Mouse (Mus musculus) heart, embryonic 10.5 days (tissue): Measurements from ENCODE around the gene Scube2. TPM values are rescaled to one million over a fixed set of nuclear protein-coding genes. Genes with fewer than 3 reads are reported as not detected.
A peak's percentile ranks its signal among the peaks of the same experiment; 100 is the strongest.

Source experiments
- DNase-seq: peaks from one replicate; pipeline ENCODE4 v3.0.0-alpha.2; 2017; ENCODE audit warnings: low spot score
- H3K27ac ChIP-seq: fragments of 300-500 bp; sonication (generic); 2 replicates; pipeline ENCODE4 v1.5.1; 2016; ENCODE audit warnings: mild to moderate bottlenecking
- H3K27me3 ChIP-seq: fragments of 300-500 bp; sonication (generic); 2 replicates; pipeline ENCODE4 v1.6.1; 2016; ENCODE audit warnings: mild to moderate bottlenecking; ENCODE audit not compliant: poor library complexity, insufficient read depth, severe bottlenecking
- H3K36me3 ChIP-seq: fragments of 300-500 bp; sonication (generic); 2 replicates; pipeline ENCODE4 v1.6.1; 2016; ENCODE audit warnings: mild to moderate bottlenecking, moderate library complexity
- H3K4me1 ChIP-seq: fragments of 300-500 bp; sonication (generic); 2 replicates; pipeline ENCODE4 v1.6.1; 2016; ENCODE audit warnings: mild to moderate bottlenecking
- H3K4me3 ChIP-seq: fragments of 300-500 bp; sonication (generic); 2 replicates; pipeline ENCODE4 v1.5.1; 2016; ENCODE audit warnings: mild to moderate bottlenecking, moderate library complexity
- H3K9me3 ChIP-seq: fragments of 300-500 bp; sonication (generic); 2 replicates; pipeline ENCODE4 v1.6.1; 2016; ENCODE audit warnings: mild to moderate bottlenecking, moderate library complexity
- WGBS: fragments of 180-500 bp; shearing (Covaris S2); methylation state at CpG from one replicate; pipeline ENCODE4 v1.1.7; 2016; 5-methylcytosine and 5-hydroxymethylcytosine counted together
- polyA plus RNA-seq: library from polyadenylated mRNA; unstranded; fragments of >200 nt; fragmentation: Nextera tagmentation; extraction: Ambion mirVana; gene quantifications from 2 replicates; pipeline ENCODE4 v1.2.1, GENCODE M21; 2016

Scube2 gene
- polyA plus RNA-seq, 1 experiment from 2014 or later, result 4.7 TPM

- WGBS, result 2% methylated on average over 52 of the region's 52 CpGs
- no peaks in the 10 kb centered on the region for H3K36me3 ChIP-seq
- H3K27ac ChIP-seq, result peak within 1 kb of the TSS; percentile 37
- H3K27me3 ChIP-seq, result peaks cover 67% of the 10 kb centered on the region
- peak; percentile 93 for DNase-seq
- no peaks in the 10 kb centered on the region for H3K9me3 ChIP-seq
- H3K4me3 ChIP-seq, result peak within 1 kb of the TSS; percentile 66
- peaks cover 13% of the 10 kb centered on the region for H3K4me1 ChIP-seq
These were observed 83.8 kb downstream of the Scube2 start, which contains the start of gene Nrip3 for GRCm38 (mm10) chr7:109781470-109782203. TSS of gene Nrip3 (minus strand) at chr7:109782025.

GRCm38 (mm10) chr7:109781087-109781469, 84.4 kb downstream of the Scube2 start:
- Histone ChIP-seq H3K27me3 (peaks cover 67% of the 10 kb centered on the region), H3K4me3 (peak overlapping the region; percentile 66), H3K27ac (peak overlapping the region; percentile 37), H3K4me1 (peaks cover 12% of the 10 kb centered on the region), H3K9me3 (no peaks in the 10 kb centered on the region), H3K36me3 (no peaks in the 10 kb centered on the region)
- peak; percentile 80 for DNase-seq
- WGBS, result 2% methylated on average over 24 of the region's 24 CpGs

GRCm38 (mm10) chr7:109772251-109772650, 93.2 kb downstream of the Scube2 start:
- DNase-seq, result no peak
- no peak overlapping the region for H3K27ac ChIP-seq
- H3K36me3 ChIP-seq, result no peaks in the 10 kb centered on the region
- H3K4me1 ChIP-seq, result no peaks in the 10 kb centered on the region
- no peaks in the 10 kb centered on the region for H3K27me3 ChIP-seq
- no peaks in the 10 kb centered on the region for H3K9me3 ChIP-seq
- no peak overlapping the region for H3K4me3 ChIP-seq

- H3K27me3 ChIP-seq, result no peaks in the 10 kb centered on the region
- H3K9me3 ChIP-seq, result no peaks in the 10 kb centered on the region
- no peak overlapping the region for H3K4me3 ChIP-seq
- DNase-seq, result no peak
- WGBS, result 36% methylated on average over 2 of the region's 2 CpGs
- no peaks in the 10 kb centered on the region for H3K36me3 ChIP-seq
- no peak overlapping the region for H3K27ac ChIP-seq
- no peaks in the 10 kb centered on the region for H3K4me1 ChIP-seq
These were observed 96.6 kb downstream of the Scube2 start for GRCm38 (mm10) chr7:109768699-109769383.

GRCm38 (mm10) chr7:109767575-109768350, 97.7 kb downstream of the Scube2 start:
- Histone ChIP-seq H3K36me3 (no peaks in the 10 kb centered on the region), H3K27ac (no peak overlapping the region), H3K4me3 (no peak overlapping the region), H3K9me3 (no peaks in the 10 kb centered on the region), H3K27me3 (no peaks in the 10 kb centered on the region), H3K4me1 (no peaks in the 10 kb centered on the region)
- no peak for DNase-seq
- 77% methylated on average over 7 of the region's 7 CpGs for WGBS

GRCm38 (mm10) chr7:109764009-109764408, 101.5 kb downstream of the Scube2 start:
- no peaks in the 10 kb centered on the region for H3K4me1 ChIP-seq
- 71% methylated on average over 2 of the region's 2 CpGs for WGBS
- H3K4me3 ChIP-seq, result no peak overlapping the region
- no peaks in the 10 kb centered on the region for H3K9me3 ChIP-seq
- H3K27ac ChIP-seq, result no peak overlapping the region
- no peaks in the 10 kb centered on the region for H3K27me3 ChIP-seq
- H3K36me3 ChIP-seq, result no peaks in the 10 kb centered on the region
- no peak for DNase-seq

- Histone ChIP-seq H3K27ac (no peak overlapping the region), H3K4me1 (peaks cover 18% of the 10 kb centered on the region), H3K4me3 (no peak overlapping the region), H3K36me3 (no peaks in the 10 kb centered on the region), H3K9me3 (no peaks in the 10 kb centered on the region), H3K27me3 (no peaks in the 10 kb centered on the region)
- no peak for DNase-seq
- WGBS, result 86% methylated on average over 3 of the region's 3 CpGs
These were observed 109.2 kb downstream of the Scube2 start for GRCm38 (mm10) chr7:109756291-109756690.

GRCm38 (mm10) chr7:109754034-109754433, 111.4 kb downstream of the Scube2 start:
- Histone ChIP-seq H3K4me3 (no peak overlapping the region), H3K9me3 (no peaks in the 10 kb centered on the region), H3K27me3 (no peaks in the 10 kb centered on the region), H3K36me3 (no peaks in the 10 kb centered on the region), H3K4me1 (peaks cover 23% of the 10 kb centered on the region), H3K27ac (no peak overlapping the region)
- no peak for DNase-seq
- WGBS, result 90% methylated on average over 8 of the region's 8 CpGs

- H3K4me1 ChIP-seq, result peaks cover 23% of the 10 kb centered on the region
- peak within 1 kb of the TSS; percentile 97 for H3K27ac ChIP-seq
- peak within 1 kb of the TSS; percentile 85 for H3K4me3 ChIP-seq
- H3K9me3 ChIP-seq, result no peaks in the 10 kb centered on the region
- peak; percentile 89 for DNase-seq
- under 1% methylated on average over 73 of the region's 74 CpGs for WGBS
- no peaks in the 10 kb centered on the region for H3K27me3 ChIP-seq
- no peaks in the 10 kb centered on the region for H3K36me3 ChIP-seq
These were observed 113.2 kb downstream of the Scube2 start, which contains the start of gene Tmem9b for GRCm38 (mm10) chr7:109752008-109752925. TSS of gene Tmem9b (minus strand) at chr7:109752875.

- 2% methylated on average over 13 of the region's 13 CpGs for WGBS
- Histone ChIP-seq H3K27ac (peak overlapping the region; percentile 97), H3K9me3 (no peaks in the 10 kb centered on the region), H3K4me1 (peaks cover 23% of the 10 kb centered on the region), H3K27me3 (no peaks in the 10 kb centered on the region), H3K36me3 (peaks cover 1% of the 10 kb centered on the region; the same call in 1 of the 2 replicates), H3K4me3 (peak overlapping the region; percentile 85)
- DNase-seq, result peak; percentile 88
These were observed 114.0 kb downstream of the Scube2 start for GRCm38 (mm10) chr7:109751427-109752007.
